Mouse (Mus musculus) heart, adult 2 months (tissue): ENCODE measurements around the gene Elmo1. TPM values are rescaled to one million over a fixed set of nuclear protein-coding genes. Genes with fewer than 3 reads are reported as not detected.

Experiments used
- DNase-seq, 2 experiments: peaks; one replicate each; pipeline ENCODE4 v3.0.0; 2021
- H3K27ac ChIP-seq: fragments of 200-600 bp; 2 replicates; pipeline ENCODE4 v1.8.1; 2022
- H3K27me3 ChIP-seq: fragments of 200-500 bp; 2 replicates; pipeline ENCODE4 v1.6.1; 2012; ENCODE audit warnings: mild to moderate bottlenecking, low read length, inconsistent platforms, mixed read lengths; ENCODE audit not compliant: control insufficient read depth, insufficient read depth
- H3K36me3 ChIP-seq: fragments of 200-500 bp; 2 replicates; pipeline ENCODE4 v1.6.1; 2012; ENCODE audit warnings: low read length, inconsistent platforms; ENCODE audit not compliant: control insufficient read depth, insufficient read depth
- H3K4me1 ChIP-seq: fragments of 200-500 bp; 2 replicates; pipeline ENCODE4 v1.6.1; 2011; ENCODE audit warnings: low read length; ENCODE audit not compliant: control insufficient read depth, insufficient read depth
- H3K4me3 ChIP-seq: fragments of 200-600 bp; 2 replicates; pipeline ENCODE4 v1.8.1; 2022
- H3K79me2 ChIP-seq: fragments of 200-500 bp; replicated peaks from 2 replicates; pipeline ENCODE4 v1.6.1; 2012; ENCODE audit warnings: mild to moderate bottlenecking, inconsistent platforms, low read length, moderate library complexity, mixed read lengths; ENCODE audit not compliant: control insufficient read depth, insufficient read depth
- H3K9ac ChIP-seq: fragments of 200-500 bp; 2 replicates; pipeline ENCODE4 v1.6.1; 2012; ENCODE audit warnings: low read depth, mild to moderate bottlenecking, control low read depth, inconsistent platforms, low read length, mixed read lengths
- CTCF ChIP-seq: fragments of 200-600 bp; IDR thresholded peaks from 2 replicates; pipeline ENCODE4 v1.8.1; 2022; ENCODE audit warnings: antibody characterized with exemption, mild to moderate bottlenecking, moderate library complexity
- EP300 ChIP-seq: fragments of 200-500 bp; IDR thresholded peaks from 2 replicates; pipeline ENCODE4 v1.6.1; 2011; ENCODE audit warnings: low read depth, low read length, control low read depth; ENCODE audit not compliant: insufficient read depth
- POLR2A ChIP-seq: fragments of 200-500 bp; IDR thresholded peaks from 2 replicates; pipeline ENCODE4 v1.6.1; 2011; ENCODE audit warnings: mild to moderate bottlenecking, low read depth, low read length, control low read depth; ENCODE audit not compliant: insufficient read depth
- WGBS: fragments of 180-500 bp; shearing (Covaris S2); methylation state at CpG from one replicate; pipeline ENCODE4 v1.1.7; 2018; 5-methylcytosine and 5-hydroxymethylcytosine counted together
- intact Hi-C: fragments of 180-260 bp; cut with DNase I; formaldehyde crosslinking; loops from one replicate; pipeline ENCODE4 v1.15.1; 2025
- polyA plus RNA-seq: library from polyadenylated mRNA; depleted of rRNA; stranded (reverse); fragments of >200 nt; gene quantifications from 2 replicates; pipeline ENCODE4 v1.2.3, GENCODE M21; 2012
- total RNA-seq, 2 experiments: library from RNA; stranded (reverse); gene quantifications; 2 replicates each; pipeline ENCODE4 v1.2.3; 2021

Gene Elmo1
- total and polyA plus RNA-seq, 3 experiments: 7.0 to 9.1 (median 7.1) TPM

- no peak for DNase-seq
- Histone ChIP-seq H3K36me3 (no peaks in the 10 kb centered on the region), H3K27me3 (no peaks in the 10 kb centered on the region), H3K4me1 (no peaks in the 10 kb centered on the region), H3K4me3 (no peak overlapping the region), H3K9ac (no peak overlapping the region), H3K79me2 (no peaks in the 10 kb centered on the region), H3K27ac (no peak overlapping the region)
- TF ChIP-seq POLR2A: no peak
- TF ChIP-seq EP300: no peak
- no peak for TF ChIP-seq CTCF
- intact Hi-C loops: no loop called here
- 88% methylated on average over 7 of the region's 7 CpGs for WGBS
Observed at GRCm38 (mm10) chr13:20335889-20336497, 245.6 kb downstream of the Elmo1 start.

DNA sequence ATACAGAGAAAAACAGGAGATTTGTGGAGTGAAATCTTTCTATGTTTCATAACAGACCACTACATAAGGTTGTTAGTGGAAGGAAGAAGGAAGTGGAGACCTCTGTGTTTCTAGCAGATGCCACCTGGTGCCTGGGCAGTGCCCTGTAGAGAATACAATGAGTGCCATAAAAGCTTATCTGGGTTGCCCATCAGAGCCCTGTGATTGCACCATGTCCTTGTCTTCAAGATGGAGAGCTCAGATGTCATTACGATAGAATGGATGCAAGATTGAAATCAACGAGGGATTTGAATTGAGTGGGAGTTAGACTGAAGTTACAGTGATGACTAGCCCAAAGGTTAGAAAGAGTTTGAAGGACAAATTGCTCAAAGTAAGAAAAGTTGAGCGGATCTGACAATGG is 252.5 kb downstream of the Elmo1 start:
- Histone ChIP-seq H3K27me3 (no peaks in the 10 kb centered on the region), H3K4me1 (no peaks in the 10 kb centered on the region), H3K36me3 (no peaks in the 10 kb centered on the region), H3K4me3 (no peak overlapping the region), H3K79me2 (no peaks in the 10 kb centered on the region), H3K27ac (no peak overlapping the region), H3K9ac (no peak overlapping the region)
- WGBS: 95% methylated on average over 3 of the region's 3 CpGs
- no peak for TF ChIP-seq POLR2A
- no peak for TF ChIP-seq CTCF
- TF ChIP-seq EP300: no peak
- no peak for DNase-seq
- intact Hi-C loops: no loop called here

DNA sequence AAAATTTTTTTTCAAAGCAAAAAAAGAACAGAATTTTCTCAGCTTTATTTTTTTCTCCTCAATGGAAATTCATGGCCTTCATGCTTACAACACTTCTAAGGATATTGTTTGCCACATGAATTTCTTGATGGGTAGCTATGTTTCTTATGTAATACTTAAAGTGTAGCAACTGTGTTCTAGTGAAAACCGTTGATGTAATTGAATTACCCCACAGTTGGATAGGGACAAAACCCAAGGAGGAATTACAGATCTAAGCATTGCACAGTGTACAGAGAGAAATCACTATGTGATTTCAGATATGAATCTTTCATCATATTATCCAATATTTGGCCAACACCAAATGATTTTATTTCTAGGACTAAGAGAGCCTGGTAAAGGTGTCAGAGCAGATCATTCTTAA is 259.4 kb downstream of the Elmo1 start:
- no peak for TF ChIP-seq POLR2A
- no peak for TF ChIP-seq CTCF
- TF ChIP-seq EP300: no peak
- H3K9ac ChIP-seq: no peak overlapping the region
- H3K79me2 ChIP-seq: no peaks in the 10 kb centered on the region
- 85% methylated on average over 1 of the region's 1 CpGs for WGBS
- intact Hi-C loops: no loop called here
- H3K27me3 ChIP-seq: no peaks in the 10 kb centered on the region
- DNase-seq: no peak
- H3K4me3 ChIP-seq: no peak overlapping the region
- H3K36me3 ChIP-seq: no peaks in the 10 kb centered on the region
- no peaks in the 10 kb centered on the region; the same call in 1 of the 2 replicates for H3K4me1 ChIP-seq
- no peak overlapping the region for H3K27ac ChIP-seq

DNA sequence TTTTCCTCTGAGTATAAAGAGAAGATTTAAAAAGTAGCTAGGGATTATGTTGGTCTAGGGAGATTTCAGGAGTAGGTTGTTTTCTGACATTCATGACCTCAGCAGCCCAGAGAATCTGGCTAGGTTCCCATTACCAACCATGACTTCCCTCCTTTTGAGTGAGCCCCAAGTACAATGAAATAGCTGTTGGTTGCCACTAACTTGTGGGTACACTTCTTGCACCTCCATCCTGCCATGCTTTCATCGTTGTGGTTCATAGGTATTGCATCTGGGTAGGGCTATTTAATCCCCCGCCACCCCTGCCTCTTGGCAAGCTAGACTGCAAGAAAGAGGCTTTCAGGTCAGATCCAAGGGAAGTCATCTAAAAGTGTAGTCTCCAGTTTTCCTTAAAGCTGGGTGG is 262.2 kb downstream of the Elmo1 start:
- intact Hi-C loops: no loop called here
- Histone ChIP-seq H3K27ac (no peak overlapping the region), H3K36me3 (no peaks in the 10 kb centered on the region), H3K79me2 (no peaks in the 10 kb centered on the region), H3K4me3 (no peak overlapping the region), H3K4me1 (no peaks in the 10 kb centered on the region; the same call in 1 of the 2 replicates), H3K9ac (no peak overlapping the region), H3K27me3 (no peaks in the 10 kb centered on the region)
- no peak for DNase-seq
- WGBS: 98% methylated on average over 2 of the region's 2 CpGs
- TF ChIP-seq POLR2A: no peak
- no peak for TF ChIP-seq CTCF
- no peak for TF ChIP-seq EP300

DNA sequence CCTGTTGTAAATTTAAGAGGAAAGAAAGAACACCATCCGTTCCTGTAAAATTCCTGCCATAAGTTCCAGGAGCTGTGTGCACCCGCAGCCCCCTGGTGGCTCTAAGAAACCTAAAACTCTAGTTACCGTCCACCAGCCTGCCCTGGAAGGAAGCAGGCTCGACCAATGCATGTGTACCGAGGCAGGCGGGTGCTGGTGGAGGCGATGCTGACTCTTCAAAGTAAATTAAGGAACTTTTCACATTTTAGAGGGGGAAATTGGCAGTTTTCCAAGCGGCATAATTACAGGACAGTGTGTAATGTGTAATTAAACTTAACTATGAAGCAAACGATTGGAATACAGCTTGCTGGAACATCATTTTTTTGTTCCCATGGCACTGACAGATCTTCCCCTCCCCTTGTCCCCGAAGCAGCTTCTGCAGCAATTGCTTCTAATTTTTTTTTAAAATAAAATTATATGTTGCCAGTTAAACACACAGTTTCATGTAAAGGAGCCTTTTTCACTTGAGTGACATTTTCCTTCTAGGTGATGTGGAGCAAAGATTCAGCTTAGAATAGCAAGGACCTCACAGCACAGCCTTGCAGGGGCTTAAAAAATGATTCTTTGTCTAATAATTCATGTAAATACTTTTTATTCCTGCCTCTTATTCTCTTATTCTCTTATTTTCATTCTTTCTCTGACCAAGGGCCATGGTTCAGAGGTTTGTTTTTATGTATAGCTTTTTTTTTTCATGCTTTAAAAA is 263.6 kb downstream of the Elmo1 start:
- H3K36me3 ChIP-seq: no peaks in the 10 kb centered on the region
- no peaks in the 10 kb centered on the region; the same call in 1 of the 2 replicates for H3K4me1 ChIP-seq
- H3K9ac ChIP-seq: no peak overlapping the region
- H3K27ac ChIP-seq: no peak overlapping the region
- H3K4me3 ChIP-seq: no peak overlapping the region
- 58% methylated on average over 10 of the region's 10 CpGs for WGBS
- H3K79me2 ChIP-seq: no peaks in the 10 kb centered on the region
- TF ChIP-seq POLR2A (no peak), CTCF (0 out of 2 replicates have a peak, but pooled peaks have one; percentile 15)
- no peak for DNase-seq
- intact Hi-C loops: no loop called here
- H3K27me3 ChIP-seq: no peaks in the 10 kb centered on the region

DNA sequence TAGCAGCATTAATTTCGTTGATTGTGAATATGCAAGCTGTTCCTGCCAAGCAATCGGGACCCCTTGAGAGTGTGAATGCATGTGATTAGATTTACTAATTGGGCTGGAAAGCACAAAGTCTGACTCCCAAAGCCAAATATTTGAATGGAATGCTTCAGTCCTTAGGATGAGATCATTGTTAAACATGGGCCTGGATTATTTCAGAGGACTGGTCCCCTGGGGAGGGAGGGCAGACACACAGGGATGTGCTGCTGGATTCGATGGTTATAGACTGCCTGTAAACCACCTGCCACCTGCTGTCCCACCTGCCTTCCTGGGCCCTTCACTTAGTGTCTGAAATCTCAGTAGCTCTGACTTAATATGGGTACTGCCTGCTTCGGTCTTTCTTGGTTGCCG is 264.2 kb downstream of the Elmo1 start:
- Histone ChIP-seq H3K79me2 (no peaks in the 10 kb centered on the region), H3K27ac (no peak overlapping the region), H3K36me3 (no peaks in the 10 kb centered on the region), H3K4me1 (no peaks in the 10 kb centered on the region; the same call in 1 of the 2 replicates), H3K4me3 (no peak overlapping the region), H3K27me3 (no peaks in the 10 kb centered on the region), H3K9ac (no peak overlapping the region)
- DNase-seq: no peak
- intact Hi-C loops: no loop called here
- TF ChIP-seq EP300 (no peak), POLR2A (no peak), CTCF (no peak)
- WGBS: 48% methylated on average over 5 of the region's 5 CpGs
